Mouse (Mus musculus): ENCODE results near the gene Arid1b.

DNA sequence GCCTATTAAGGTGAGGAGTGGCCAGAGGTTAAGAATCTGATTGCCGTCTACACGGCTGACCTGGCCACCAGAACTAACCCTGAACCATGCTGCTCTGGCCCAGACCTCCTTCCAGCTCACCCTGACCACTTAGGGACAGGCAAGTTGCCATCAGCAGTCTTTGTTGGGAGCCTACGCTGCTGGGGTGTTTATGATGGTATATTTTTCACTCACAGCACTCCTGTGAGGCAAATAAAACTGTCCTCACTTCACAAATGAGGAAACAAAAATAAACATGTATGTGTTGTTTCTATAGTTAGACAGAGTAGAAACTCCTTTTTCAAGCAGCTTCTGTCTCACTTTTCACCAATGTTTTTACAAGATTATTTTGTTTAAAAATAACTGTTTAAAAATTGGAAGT lies 280.3 kb downstream of the Arid1b start:
- TF ChIP-seq POLR2A (IDR thresholded peaks at IDR 0.05; ENCODE audit: insufficient read depth, low read depth, low read length) (no peak), EP300 (IDR thresholded peaks at IDR 0.05; ENCODE audit: insufficient read depth, low read depth, low read length) (no peak), CTCF (IDR thresholded peaks at IDR 0.05) (no peak)

Measured in heart, adult 2 months (tissue).